Mouse (Mus musculus) erythroblast, embryonic 14.5 days (primary cell): ENCODE data around the gene Atp11c.

Experiments
- GATA1 ChIP-seq: IDR thresholded peaks from 2 replicates; pipeline ENCODE4 v1.6.1; 2012; ENCODE audit warnings: low read length, inconsistent platforms, mixed read lengths
- TAL1 ChIP-seq: IDR thresholded peaks from 3 replicates; pipeline ENCODE4 v1.6.1; 2012; ENCODE audit warnings: low read length, inconsistent platforms, mixed read lengths

- TF ChIP-seq GATA1, result no peak
- no peak for TF ChIP-seq TAL1
Measured at GRCm38 (mm10) chrX:60503995-60504394, 88.5 kb downstream of the Atp11c start.
